Mouse (Mus musculus): Measurements from ENCODE around the gene Pcnx2.

Pcnx2 gene

GRCm38 (mm10) chr8:125818796-125819195 is 79.3 kb downstream of the Pcnx2 start:
- peak; percentile 25 for DNase-seq (ENCODE audit: low spot score)

DNA sequence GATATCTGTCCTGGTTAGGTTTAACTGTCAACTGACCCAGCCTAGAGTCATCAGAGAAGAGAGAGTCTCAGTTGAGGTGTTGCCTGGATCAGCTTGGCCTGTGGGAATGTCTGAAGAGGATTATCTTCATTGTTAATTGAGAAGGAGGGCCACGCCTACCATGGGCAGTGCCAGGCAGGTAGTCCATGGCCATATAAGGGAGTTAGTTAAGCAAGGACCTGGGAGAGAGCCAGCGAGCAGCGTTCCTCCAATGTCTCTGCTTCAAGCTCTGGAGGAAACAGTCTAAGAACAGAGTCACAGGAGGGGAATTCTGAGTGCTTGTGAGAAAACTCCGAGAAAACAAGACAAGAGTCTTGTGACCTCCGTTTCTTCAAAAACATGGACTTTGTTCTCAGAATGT is 81.4 kb downstream of the Pcnx2 start:
- DNase-seq (ENCODE audit: low spot score), result no peak

DNA sequence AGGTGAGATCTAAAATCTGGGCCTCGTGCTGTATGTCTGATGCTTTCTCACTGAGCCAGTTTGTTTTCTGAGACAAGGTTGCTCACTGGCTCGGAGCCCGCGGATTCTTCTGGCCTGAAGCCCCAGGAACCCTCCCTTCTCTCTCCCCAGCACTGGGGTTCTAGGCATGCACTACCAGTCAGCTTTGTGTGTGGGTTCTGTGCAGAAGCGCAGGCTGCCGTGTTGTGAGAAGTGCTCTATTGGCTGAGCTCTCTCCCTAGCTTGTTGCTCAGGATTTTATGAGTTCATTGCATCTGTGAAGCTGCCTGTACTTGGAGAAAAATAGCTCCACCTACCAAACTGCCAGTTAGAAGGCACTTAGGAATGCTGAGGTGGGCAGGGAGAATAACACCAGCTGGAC is 89.3 kb downstream of the Pcnx2 start:
- DNase-seq (ENCODE audit: low spot score), result no peak

DNA sequence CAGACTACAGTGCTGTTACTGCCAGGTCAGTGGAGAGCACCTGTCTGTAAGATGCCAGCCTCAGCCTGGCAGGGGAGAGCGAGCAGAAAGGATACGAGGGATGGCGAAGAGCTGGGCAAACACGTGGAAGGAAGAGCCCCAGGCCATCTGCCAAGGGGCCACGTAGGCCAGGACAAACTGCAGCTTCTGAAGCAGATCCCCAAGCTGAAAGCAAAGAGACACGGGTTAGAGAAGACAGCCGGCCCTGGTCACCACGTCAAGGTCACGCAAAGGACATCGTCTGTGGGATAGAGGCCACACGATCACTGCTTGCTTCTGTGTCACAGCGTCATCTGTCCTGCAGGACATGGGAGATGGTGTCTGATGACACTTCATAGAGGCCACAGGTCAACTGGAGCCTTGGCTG is 90.2 kb downstream of the Pcnx2 start:
- DNase-seq (ENCODE audit: low spot score), result no peak

GRCm38 (mm10) chr8:125806459-125806858 is 91.7 kb downstream of the Pcnx2 start:
- no peak for DNase-seq (ENCODE audit: low spot score)

DNA sequence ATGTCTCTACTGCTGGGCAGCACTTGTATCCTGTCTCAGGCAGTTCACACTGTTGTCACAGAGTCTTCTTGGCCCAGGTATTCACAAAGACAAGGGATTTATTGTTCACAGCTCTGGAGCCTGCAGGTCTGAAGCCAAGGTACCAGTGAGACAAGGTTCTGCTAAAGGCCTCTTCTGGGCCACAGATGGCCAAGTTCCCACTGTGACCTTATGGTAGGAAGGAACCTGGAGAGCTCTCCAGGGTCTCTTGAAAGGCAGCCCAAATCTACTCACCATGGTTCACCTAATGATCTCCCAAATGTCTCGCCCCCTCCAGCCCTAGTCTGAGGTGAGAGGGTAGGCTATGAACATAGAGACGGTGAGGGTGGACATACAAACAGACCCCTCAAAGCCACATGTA is 101.1 kb downstream of the Pcnx2 start:
- no peak for DNase-seq (ENCODE audit: low spot score)

DNA sequence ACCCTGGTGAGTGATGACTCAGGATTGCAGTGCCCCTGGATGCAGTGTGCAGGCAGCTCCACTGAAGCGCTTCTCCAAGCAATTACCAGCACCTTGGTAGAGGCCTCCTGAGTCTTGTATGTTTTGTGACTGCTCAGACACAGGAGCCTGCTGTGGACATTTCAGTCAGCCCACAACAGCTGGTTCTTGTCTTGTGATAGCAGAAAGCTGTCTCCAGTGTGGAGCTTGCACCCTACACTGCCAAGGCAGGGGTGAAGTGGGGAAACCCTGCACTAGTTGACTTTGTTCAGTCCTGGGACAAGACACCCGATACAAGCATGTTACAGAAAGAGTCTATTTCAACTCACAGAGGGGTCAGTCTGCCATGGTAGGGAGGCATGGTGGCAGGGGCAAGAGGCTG is 102.8 kb downstream of the Pcnx2 start:
- no peak for DNase-seq (ENCODE audit: low spot score)

DNA sequence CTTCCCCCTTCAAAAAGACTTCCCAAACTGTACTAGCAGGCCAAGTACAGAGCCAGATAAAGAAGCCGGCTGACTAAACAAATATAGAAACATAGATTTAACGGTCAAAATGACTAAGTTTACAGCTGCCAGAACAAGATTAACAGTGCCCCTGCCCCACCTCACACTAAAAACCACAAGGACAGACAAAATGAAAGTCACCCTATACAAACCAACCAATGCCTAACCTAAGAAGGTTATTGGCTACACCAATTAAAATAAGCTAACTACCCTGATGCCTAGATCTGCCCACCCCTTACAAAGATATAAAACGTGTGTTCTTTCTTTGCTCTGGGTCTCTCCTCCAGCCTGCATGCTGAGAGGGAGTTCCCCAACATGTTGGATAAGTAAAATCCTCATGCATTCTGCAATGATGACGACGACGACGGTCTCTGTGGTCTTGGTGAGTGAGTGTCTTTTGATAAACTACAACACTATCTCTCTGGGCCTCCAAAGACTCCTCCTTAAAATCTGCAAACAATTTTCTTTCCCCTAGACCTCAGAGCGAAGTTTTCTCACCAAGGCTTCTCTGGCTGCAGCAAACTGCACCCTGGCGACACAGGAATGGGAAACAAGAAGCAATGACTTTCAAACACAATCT is 105.2 kb downstream of the Pcnx2 start:
- DNase-seq (ENCODE audit: low spot score), result no peak

- DNase-seq (ENCODE audit: low spot score), result no peak
Measured at GRCm38 (mm10) chr8:125786886-125787285, 111.2 kb downstream of the Pcnx2 start.

GRCm38 (mm10) chr8:125782161-125782560 is 116.0 kb downstream of the Pcnx2 start:
- no peak for DNase-seq (ENCODE audit: low spot score)

- DNase-seq (ENCODE audit: low spot score), result no peak
Measured at GRCm38 (mm10) chr8:125779656-125780055, 118.5 kb downstream of the Pcnx2 start.

DNA sequence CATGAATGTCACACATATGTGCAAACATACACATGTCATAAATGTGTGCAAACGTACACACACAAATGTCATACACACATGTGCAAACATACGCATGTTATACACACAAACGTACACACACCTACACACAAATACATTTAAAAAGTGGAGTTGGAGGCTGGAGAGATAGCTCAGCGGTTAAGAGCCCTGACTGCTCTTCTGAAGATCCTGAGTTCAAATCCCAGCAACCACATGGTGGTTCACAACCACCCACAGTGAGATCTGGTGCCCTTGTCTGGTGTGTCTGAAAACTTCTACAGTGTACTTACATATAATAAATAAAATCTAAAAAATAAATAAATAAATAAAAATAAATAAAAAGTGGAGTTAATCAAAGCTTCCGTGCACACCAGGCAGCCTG is 119.2 kb downstream of the Pcnx2 start:
- DNase-seq (ENCODE audit: low spot score), result no peak

DNA sequence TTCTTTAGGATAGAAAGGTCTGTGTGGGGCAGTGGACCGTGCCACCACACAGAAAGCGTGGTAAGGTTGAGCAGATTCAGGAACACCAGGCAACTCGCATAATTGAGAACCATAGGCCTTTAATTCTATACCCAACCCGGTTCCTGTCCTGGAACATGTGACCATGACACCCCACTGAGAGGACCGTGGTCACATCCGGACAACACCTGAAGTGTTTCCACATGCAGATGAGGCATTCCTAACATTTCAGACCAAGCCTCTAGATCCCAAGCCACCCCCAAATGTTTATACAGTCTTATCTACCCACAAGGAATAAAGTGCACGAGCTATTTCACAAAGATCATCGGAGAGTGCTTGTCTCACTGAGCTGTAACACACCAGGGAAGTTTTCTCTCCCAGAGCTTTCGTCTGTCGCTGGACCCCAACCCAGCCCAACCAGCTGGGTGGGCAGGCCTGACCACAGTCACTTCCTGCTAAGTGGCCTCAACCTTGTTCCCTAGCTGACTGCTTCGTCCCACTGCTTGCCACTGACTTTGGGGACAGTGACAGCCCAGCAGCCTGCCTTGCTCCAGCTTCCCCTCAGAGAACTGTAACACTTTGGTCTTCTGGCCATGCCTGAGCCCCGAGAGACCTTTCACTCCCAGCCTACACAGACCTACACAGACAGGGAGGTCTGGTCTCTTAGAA is 120.5 kb downstream of the Pcnx2 start:
- DNase-seq (ENCODE audit: low spot score), result peak; percentile 34

GRCm38 (mm10) chr8:125776800-125777199 is 121.3 kb downstream of the Pcnx2 start:
- peak; percentile 68 for DNase-seq (ENCODE audit: low spot score)

GRCm38 (mm10) chr8:125776314-125776713 is 121.8 kb downstream of the Pcnx2 start:
- no peak for DNase-seq (ENCODE audit: low spot score)

DNA sequence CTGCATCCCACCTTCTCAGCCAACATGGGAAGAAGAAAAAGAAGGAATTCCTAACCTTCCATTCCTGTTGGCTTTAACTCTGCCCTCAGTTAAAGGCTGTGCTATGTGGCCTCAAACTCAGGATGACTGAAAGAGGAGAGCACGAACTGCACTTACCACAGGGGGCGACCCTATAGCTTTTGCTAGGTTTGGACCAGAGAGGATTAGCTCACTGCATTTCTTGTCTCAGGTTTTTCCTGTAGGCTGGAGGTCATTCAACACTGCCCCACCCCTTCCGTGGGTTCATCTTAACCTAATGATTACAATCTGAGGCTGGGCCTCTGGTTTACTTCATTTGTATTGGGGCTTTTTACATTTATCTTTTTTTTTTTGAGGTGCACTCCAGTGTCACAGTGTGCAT is 123.1 kb downstream of the Pcnx2 start:
- no peak for DNase-seq (ENCODE audit: low spot score)

DNA sequence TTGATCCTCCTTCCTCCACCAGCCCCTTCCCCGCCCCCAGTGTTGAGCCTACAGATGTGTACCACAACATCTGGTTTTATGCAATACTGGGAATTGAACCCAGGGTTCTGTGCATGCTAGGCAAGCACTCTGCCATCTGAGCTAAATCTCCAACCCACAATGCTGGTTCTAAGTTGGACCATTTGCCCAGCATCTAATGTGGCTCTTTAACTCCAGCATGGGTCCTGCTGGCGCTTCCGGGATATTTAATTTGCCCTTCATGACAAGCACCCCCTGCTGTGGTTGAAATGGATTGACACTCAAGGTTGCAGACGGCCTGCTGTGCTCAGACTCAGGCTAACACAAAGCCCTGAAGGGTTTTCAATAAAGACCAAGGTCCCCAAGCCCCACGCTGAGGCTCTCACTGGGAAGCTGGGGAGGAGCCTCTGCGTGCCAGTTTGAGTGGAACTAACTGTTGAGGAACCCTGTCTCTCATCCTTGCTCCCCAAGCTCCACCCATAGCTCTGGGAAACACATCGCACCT is 124.8 kb downstream of the Pcnx2 start:
- no peak for DNase-seq (ENCODE audit: low spot score)

- DNase-seq (ENCODE audit: low spot score), result no peak
Measured at GRCm38 (mm10) chr8:125772300-125772699, 125.8 kb downstream of the Pcnx2 start.

DNA sequence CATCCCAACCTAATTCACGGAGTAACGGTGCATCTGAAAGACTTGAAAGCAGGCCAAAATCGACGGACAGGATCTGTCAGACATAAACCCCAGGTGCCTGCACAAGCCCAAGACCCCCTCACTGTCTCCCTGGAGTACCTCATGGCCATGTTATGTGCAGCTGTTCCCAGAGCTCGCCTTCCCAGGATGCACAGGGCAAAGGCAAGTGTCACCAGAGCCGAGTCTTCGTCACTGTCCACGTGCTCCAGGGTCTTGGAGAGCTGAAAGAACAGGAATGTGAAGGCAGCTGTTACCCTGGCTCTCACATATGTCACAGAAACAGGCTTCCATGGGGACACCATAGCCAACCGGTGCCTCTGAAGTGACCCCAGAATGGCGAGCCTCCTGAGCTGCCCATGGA is 130.0 kb downstream of the Pcnx2 start:
- no peak for DNase-seq (ENCODE audit: low spot score)

- no peak for DNase-seq (ENCODE audit: low spot score)
Measured at GRCm38 (mm10) chr8:125763066-125763786, 134.9 kb downstream of the Pcnx2 start.

GRCm38 (mm10) chr8:125759022-125759421 is 139.1 kb downstream of the Pcnx2 start:
- DNase-seq (ENCODE audit: low spot score), result no peak

GRCm38 (mm10) chr8:125757106-125757496 is 141.0 kb downstream of the Pcnx2 start:
- DNase-seq (ENCODE audit: low spot score), result no peak
